13 mouse cellular contexts compared by ENCODE assay signal in the genomic region with DNA sequence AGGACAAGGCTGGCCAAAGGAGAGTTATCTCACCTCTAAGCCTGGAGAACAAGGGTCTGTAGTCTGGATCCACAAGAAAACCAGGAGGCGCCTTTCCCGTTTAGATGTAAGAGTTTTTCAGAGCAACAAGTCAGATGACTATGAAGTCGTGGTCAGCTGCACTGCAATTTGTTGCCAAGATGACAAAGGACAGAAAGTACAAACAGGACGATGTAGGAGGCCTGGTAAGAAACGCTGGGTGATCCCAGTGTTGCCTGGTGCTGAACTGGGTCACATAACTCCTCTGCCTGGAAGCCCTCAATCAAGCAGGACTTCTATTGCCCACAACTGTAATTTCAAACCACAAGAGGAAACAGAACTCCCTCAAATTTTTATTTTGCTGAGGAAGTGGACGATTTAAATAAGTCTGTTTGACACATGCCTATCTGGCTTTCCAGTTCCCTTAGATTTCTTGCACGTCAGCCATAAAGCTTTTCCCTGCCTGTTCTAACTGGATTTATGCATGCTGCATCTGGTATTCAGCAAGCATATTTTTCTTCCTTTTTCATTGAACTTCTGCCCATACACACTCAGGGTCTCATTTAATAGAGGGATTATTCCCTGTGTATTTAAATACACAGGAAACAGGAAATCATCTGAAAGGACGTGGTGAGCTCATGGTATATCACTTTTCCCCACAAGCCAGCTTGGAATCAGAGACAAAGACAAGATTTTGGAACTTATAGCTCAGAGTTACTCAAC.
A peak's percentile ranks its signal among the peaks of the same experiment; 100 is the strongest.
DNase-seq lines count a peak whose midpoint lies in the region; ATAC-seq and TF ChIP-seq lines count a peak whose summit lies in the region.
"Had no signal": no experiment of that assay in that cellular context is flagged by ENCODE, and none has a peak within 500 bp of the region (broad histone marks: within the 10 kb centered on the region; RNA-seq: fewer than 3 reads in every experiment).

No protein-coding gene starts in this region.

- 60% methylated on average over 8 of the region's 8 CpGs for WGBS in limb, embryonic 12.5 days
- WGBS in limb, embryonic 10.5 days, result 80% methylated on average over 8 of the region's 8 CpGs
- 77% methylated on average over 8 of the region's 8 CpGs for WGBS in hindbrain, postnatal 0 days

- peaks cover 3% of the 10 kb centered on the region; the same call in 1 of the 2 replicates for H3K4me1 ChIP-seq in limb, embryonic 12.5 days (replicated peaks)
- H3K4me1 ChIP-seq in limb, embryonic 10.5 days, result no peaks in the 10 kb centered on the region
- H3K4me1 ChIP-seq in hindbrain, postnatal 0 days (ENCODE audit: insufficient read depth, low read length), result no peaks in the 10 kb centered on the region
- H3K4me1 ChIP-seq: liver, embryonic 13.5 days; neural tube, embryonic 13.5 days had no signal

- no peak for ATAC-seq in limb, embryonic 12.5 days (ENCODE audit: insufficient number of reproducible peaks, insufficient read depth, low FRiP score, low TSS enrichment, low read depth)
- no peak for ATAC-seq in hindbrain, postnatal 0 days
- ATAC-seq: hindbrain, embryonic 16.5 days had no signal

- H3K4me2 ChIP-seq in limb, embryonic 12.5 days, result no peak overlapping the region
- no peak overlapping the region for H3K4me2 ChIP-seq in hindbrain, postnatal 0 days (ENCODE audit: low read depth, low read length)
- H3K4me2 ChIP-seq: liver, embryonic 13.5 days; neural tube, embryonic 13.5 days had no signal

- no peaks in the 10 kb centered on the region for H3K27me3 ChIP-seq in limb, embryonic 12.5 days
- H3K27me3 ChIP-seq in limb, embryonic 10.5 days (ENCODE audit: low read depth, poor library complexity, severe bottlenecking), result no peaks in the 10 kb centered on the region
- H3K27me3 ChIP-seq in hindbrain, postnatal 0 days (ENCODE audit: insufficient read depth, low read length), result no peaks in the 10 kb centered on the region
- H3K27me3 ChIP-seq: liver, embryonic 13.5 days; neural tube, embryonic 13.5 days had no signal

- DNase-seq in limb, embryonic 10.5 days (ENCODE audit: low spot score), result no peak
- peak; percentile 61 for DNase-seq in kidney, adult 11 months
- peak; percentile 19 for DNase-seq in kidney, postnatal 10 days
- peak; percentile 13 for DNase-seq in skeletal muscle tissue, adult 2 months (ENCODE audit: low read depth, low spot score)
- no peak for DNase-seq in adrenal gland, postnatal 25 days
- DNase-seq in hindbrain, postnatal 0 days (ENCODE audit: low spot score), result no peak
- DNase-seq in cerebellum, adult 8-10 months, result no peak
- DNase-seq: cerebellum, adult 2 months; liver, embryonic 13.5 days had no signal

- H3K4me3 ChIP-seq in limb, embryonic 12.5 days (replicated peaks), result no peak overlapping the region
- H3K4me3 ChIP-seq in limb, embryonic 10.5 days, result no peak overlapping the region
- no peak overlapping the region for H3K4me3 ChIP-seq in hindbrain, postnatal 0 days (ENCODE audit: low read length)
- H3K4me3 ChIP-seq: layer of hippocampus, adult 2 months; liver, embryonic 13.5 days; neural tube, embryonic 13.5 days had no signal

- no peaks in the 10 kb centered on the region for H3K9me3 ChIP-seq in limb, embryonic 12.5 days
- no peaks in the 10 kb centered on the region for H3K9me3 ChIP-seq in limb, embryonic 10.5 days (replicated peaks)
- no peaks in the 10 kb centered on the region for H3K9me3 ChIP-seq in hindbrain, postnatal 0 days (ENCODE audit: low read length)
- H3K9me3 ChIP-seq: liver, embryonic 13.5 days; neural tube, embryonic 13.5 days had no signal

- H3K27ac ChIP-seq in limb, embryonic 12.5 days, result peak overlapping the region; percentile 26; the same call in 1 of the 2 replicates
- no peak overlapping the region for H3K27ac ChIP-seq in limb, embryonic 10.5 days
- H3K27ac ChIP-seq in hindbrain, postnatal 0 days, result no peak overlapping the region
- H3K27ac ChIP-seq: layer of hippocampus, adult 2 months; liver, embryonic 13.5 days; neural tube, embryonic 13.5 days had no signal

- H3K9ac ChIP-seq in limb, embryonic 12.5 days (replicated peaks), result no peak overlapping the region
- no peak overlapping the region for H3K9ac ChIP-seq in hindbrain, postnatal 0 days (replicated peaks; ENCODE audit: low read length)
- H3K9ac ChIP-seq: liver, embryonic 13.5 days; neural tube, embryonic 13.5 days had no signal

- TF ChIP-seq CTCF in hindbrain, postnatal 0 days (IDR thresholded peaks at IDR 0.05; ENCODE audit: low read depth), result no peak

- H3K36me3 ChIP-seq in limb, embryonic 12.5 days, result no peaks in the 10 kb centered on the region
- no peaks in the 10 kb centered on the region for H3K36me3 ChIP-seq in limb, embryonic 10.5 days
- no peaks in the 10 kb centered on the region for H3K36me3 ChIP-seq in hindbrain, postnatal 0 days (ENCODE audit: insufficient read depth, low read length)
- H3K36me3 ChIP-seq: liver, embryonic 13.5 days; neural tube, embryonic 13.5 days had no signal

Comparison
In these comparisons a context has a peak if more than half of its experiments do, and no peak if none do; other contexts are left out.
1. DNase-seq: peak in kidney, adult 11 months (single experiment), kidney, postnatal 10 days (single experiment) and skeletal muscle tissue, adult 2 months (single experiment); none in limb, embryonic 10.5 days (single experiment), adrenal gland, postnatal 25 days (single experiment), hindbrain, postnatal 0 days (single experiment) and cerebellum, adult 8-10 months (single experiment).